Mouse (Mus musculus) ovary, postnatal 36 days (tissue): ENCODE results near the gene Tha1.

ENCODE experiments used
- DNase-seq: peaks from one replicate; pipeline ENCODE4 v3.0.0; 2022; ENCODE audit warnings: low spot score, mixed read lengths

Tha1 gene

GRCm38 (mm10) chr11:117826164-117826563, 47.1 kb downstream of the Tha1 start:
- DNase-seq = no peak

- DNase-seq = peak; percentile 66
Observed at GRCm38 (mm10) chr11:117825333-117826101, 47.8 kb downstream of the Tha1 start, which contains the start of the genes Afmid and Tk1. TSS of gene Afmid (plus strand) at chr11:117825924. TSS of gene Tk1 (minus strand) at chr11:117826092.

DNA sequence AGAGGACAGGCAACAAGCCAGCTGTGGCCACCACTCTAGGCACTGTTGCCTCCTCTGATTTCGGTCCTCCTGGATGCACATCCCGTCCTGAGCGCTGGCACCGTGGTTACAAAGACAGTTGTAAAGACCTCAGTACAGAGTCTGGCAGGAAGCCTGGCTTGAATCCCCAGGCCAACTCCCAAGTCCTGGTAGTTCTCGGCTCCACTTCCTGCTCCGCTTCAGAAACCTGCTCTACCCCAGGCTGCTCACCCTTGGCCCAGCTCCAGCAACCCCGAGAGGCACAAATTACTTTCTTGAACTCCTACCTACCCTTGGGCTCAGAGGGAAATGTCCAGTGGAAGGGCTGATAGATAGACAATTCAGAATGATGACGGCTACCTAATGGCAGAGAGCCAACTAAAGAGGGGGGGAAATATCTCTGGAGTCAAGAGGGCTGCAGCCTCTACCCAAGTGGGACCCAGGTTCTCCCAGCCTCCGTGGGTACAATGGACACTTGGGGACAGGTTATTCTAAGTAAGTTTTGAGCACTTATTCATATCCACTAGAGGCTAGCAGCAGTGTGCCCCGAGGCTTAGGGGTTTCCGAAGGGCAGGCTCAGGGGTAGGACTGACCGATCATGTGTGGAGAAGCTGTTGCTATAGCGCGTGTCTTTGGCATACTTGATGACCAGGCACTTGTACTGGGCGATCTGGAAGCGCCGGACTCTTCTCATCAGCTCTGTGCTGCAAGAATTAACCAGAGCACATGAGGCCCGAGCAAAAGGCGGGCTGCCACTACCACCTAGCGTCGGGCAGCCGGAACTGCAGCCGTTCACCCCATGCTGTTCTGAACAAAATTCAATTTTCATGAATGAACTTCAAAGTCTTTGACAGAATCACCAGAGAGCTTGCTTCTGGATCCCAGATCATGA, 49.0 kb downstream of the Tha1 start:
- peak; percentile 78 for DNase-seq

DNA sequence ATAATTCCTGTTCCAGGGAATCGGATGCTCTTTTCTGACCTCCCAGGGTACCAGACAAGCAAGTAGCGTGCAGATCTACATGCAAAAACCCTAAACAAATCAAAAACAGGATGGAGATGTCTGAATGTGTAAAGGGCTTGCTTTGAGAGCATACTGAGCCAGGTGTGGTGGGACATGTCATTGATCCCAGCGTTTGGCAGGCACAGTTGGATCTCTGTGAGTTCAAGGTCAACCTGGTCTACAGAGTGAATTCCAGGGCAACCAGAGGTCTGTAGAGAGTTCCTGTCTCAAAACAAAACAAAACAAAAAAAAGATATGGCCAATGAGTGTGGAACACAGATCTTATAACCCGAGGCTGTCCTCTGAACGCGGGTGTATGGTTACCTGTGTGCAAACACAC, 49.9 kb downstream of the Tha1 start:
- DNase-seq = no peak

DNA sequence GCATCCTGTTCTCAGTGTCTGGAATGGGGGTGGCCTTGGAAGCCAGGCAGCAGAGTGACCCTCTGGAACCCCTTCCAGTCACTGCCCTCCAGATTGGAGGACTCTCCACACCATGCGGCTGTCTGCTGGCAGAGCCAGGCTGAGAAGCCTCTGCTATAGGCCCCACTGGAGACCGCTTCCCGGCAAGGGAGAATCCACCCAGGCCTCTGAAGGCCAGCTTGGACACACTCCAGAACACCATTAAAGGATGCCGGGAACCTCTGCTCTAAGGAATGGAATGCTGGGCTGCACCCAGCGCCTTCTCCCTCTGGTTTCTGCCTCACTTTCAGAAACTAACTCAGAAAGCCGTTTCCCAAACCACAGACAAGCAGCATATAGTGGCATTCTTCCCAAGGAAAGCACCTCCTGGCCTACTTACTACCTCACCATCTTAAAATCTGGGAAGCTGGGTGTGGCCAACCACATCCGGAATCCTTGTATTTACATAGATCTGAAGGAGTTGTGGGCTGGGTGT, 50.5 kb downstream of the Tha1 start:
- DNase-seq = no peak

GRCm38 (mm10) chr11:117821868-117822267, 51.4 kb downstream of the Tha1 start:
- no peak for DNase-seq

DNA sequence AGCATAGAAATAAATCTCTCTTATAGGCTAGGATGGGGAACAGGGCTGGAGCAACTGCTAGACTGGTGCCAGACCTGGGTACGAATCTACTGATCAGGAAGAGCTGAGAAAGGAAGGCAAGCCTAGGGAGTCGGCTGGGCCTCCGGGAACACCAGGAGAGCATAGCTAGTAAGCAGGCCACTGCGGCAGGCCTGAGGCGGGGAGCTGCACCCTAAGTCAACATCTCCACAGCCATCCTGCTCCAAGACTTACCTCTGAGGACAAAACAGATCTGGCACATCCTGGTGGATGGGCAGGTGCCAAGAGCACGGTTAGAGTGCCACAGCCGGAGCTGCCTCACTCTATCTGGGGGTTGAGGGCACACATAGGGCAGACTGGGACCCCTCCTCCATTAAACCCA, 53.1 kb downstream of the Tha1 start:
- no peak for DNase-seq

DNA sequence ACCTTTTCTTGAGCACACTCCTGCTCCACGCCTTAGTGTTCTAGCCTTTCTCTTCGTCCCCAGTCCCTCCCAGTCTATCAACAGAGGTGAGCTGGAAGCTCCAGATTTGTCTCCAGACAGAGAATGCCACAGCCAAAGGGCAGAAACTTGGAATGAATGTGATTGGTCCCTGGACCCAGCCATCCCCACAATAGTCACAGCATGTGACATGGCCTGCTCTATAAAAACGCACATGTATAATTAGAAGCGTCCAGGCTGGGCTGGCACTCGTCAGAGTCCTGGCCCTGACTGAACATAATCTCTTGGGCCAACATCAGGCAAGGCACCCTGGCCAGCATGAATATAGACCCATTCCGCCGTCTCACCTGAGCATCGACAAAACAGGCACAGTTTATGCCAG, 54.2 kb downstream of the Tha1 start:
- DNase-seq = no peak
